Mouse (Mus musculus) left cerebral cortex, postnatal 10 days (tissue): Measurements from ENCODE around the gene Snn. TPM values are rescaled to one million over a fixed set of nuclear protein-coding genes. Genes with fewer than 3 reads are reported as not detected.

ENCODE experiments used
- total RNA-seq, 2 experiments: library from RNA; stranded (reverse); gene quantifications; 2 replicates each; pipeline ENCODE4 v1.2.3; 2021

The Snn gene
- total RNA-seq, 2 experiments from 2014 or later, result 217 to 219 TPM

Other genes starting within 250 kb of the Snn start
- not detected for gene Gm11172, start 248.0 kb upstream of the Snn start, total RNA-seq
- under 1 TPM; 0.19 to 0.51 TPM for gene Rmi2, start 225.9 kb upstream of the Snn start, total RNA-seq
- 10 to 100 TPM in 1 of 2 experiments, 1 to 10 TPM in 1; 9.6 to 10.9 TPM for gene Litaf, start 5.2 kb downstream of the Snn start, total RNA-seq
- gene Txndc11, start 73.7 kb downstream of the Snn start, total RNA-seq, result 10 to 100 TPM; 37.1 to 38.7 TPM
- gene Zc3h7a, start 115.4 kb downstream of the Snn start, total RNA-seq, result 10 to 100 TPM; 60.9 to 66.2 TPM
- gene Rsl1d1, start 142.4 kb downstream of the Snn start, total RNA-seq, result 10 to 100 TPM; 58.9 to 63.1 TPM
- 100 to 1,000 TPM in 1 of 2 experiments, 10 to 100 TPM in 1; 97.8 to 103 TPM for gene Gspt1, start 193.4 kb downstream of the Snn start, total RNA-seq